Comparison of ENCODE assay signal across 28 mouse cellular contexts in the genomic region with DNA sequence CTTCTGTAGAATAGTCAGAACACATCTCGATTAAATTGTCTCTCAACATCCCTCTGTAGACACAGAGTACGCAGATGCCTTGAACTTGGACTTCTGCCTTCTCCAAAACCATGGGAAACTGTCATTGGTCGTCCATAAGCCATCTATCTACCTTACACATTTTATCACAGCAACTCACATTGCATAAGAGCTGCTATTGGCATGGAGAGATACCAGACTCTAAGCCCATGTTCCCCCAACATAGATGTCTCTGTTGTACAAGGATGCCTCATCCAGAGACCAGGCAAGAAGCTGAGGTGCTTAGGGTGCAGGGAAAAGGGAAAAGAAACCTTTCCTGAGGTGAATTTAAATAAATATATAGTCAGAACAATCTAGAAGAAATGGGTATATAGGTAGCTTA.
A peak's percentile ranks its signal among the peaks of the same experiment; 100 is the strongest.
DNase-seq lines count a peak whose midpoint lies in the region; ATAC-seq lines count a peak whose summit lies in the region.
"Had no signal": no experiment of that assay in that cellular context is flagged by ENCODE, and none has a peak within 500 bp of the region (broad histone marks: within the 10 kb centered on the region; RNA-seq: fewer than 3 reads in every experiment).

No protein-coding gene starts in this region.

- H3K4me3 ChIP-seq in liver, embryonic 11.5 days (ENCODE audit: low read depth, low read length), result no peak overlapping the region
- no peak overlapping the region for H3K4me3 ChIP-seq in liver, embryonic 13.5 days (replicated peaks)
- no peak overlapping the region for H3K4me3 ChIP-seq in liver, embryonic 15.5 days (replicated peaks)
- H3K4me3 ChIP-seq: embryonic facial prominence, embryonic 13.5 days; embryonic facial prominence, embryonic 15.5 days; erythroblast, embryonic 14.5 days; forebrain, embryonic 10.5 days; forebrain, embryonic 12.5 days had no signal

- ATAC-seq in liver, embryonic 11.5 days (replicated peaks; ENCODE audit: low FRiP score), result 0 out of 2 replicates have a peak, but pooled peaks have one; percentile 51
- ATAC-seq in liver, embryonic 13.5 days (ENCODE audit: low read depth), result peak; percentile 87
- peak; percentile 82 for ATAC-seq in liver, embryonic 15.5 days (ENCODE audit: insufficient read depth)
- ATAC-seq: activated CD4-positive, CD25-positive, alpha-beta regulatory T cell, adult 4 months; CD4-positive, CD25-positive, alpha-beta regulatory T cell, adult 4 months; forebrain, embryonic 14.5 days; forebrain, embryonic 16.5 days; Patski had no signal

- no peaks in the 10 kb centered on the region for H3K9me3 ChIP-seq in liver, embryonic 11.5 days (ENCODE audit: control insufficient read depth, low read length)
- H3K9me3 ChIP-seq in liver, embryonic 13.5 days (replicated peaks), result no peaks in the 10 kb centered on the region
- H3K9me3 ChIP-seq in liver, embryonic 15.5 days (replicated peaks), result no peaks in the 10 kb centered on the region
- H3K9me3 ChIP-seq: embryonic facial prominence, embryonic 13.5 days; embryonic facial prominence, embryonic 15.5 days; forebrain, embryonic 10.5 days; forebrain, embryonic 12.5 days; G1E had no signal

- H3K27me3 ChIP-seq in liver, embryonic 11.5 days (replicated peaks; ENCODE audit: control insufficient read depth, insufficient read depth, low read length), result no peaks in the 10 kb centered on the region
- no peaks in the 10 kb centered on the region for H3K27me3 ChIP-seq in liver, embryonic 13.5 days
- no peaks in the 10 kb centered on the region for H3K27me3 ChIP-seq in liver, embryonic 15.5 days
- H3K27me3 ChIP-seq: CH12.LX; embryonic facial prominence, embryonic 13.5 days; embryonic facial prominence, embryonic 15.5 days; forebrain, embryonic 12.5 days; Patski had no signal

- H3K4me2 ChIP-seq in liver, embryonic 11.5 days, result no peak overlapping the region
- H3K4me2 ChIP-seq in liver, embryonic 13.5 days, result no peak overlapping the region
- H3K4me2 ChIP-seq in liver, embryonic 15.5 days, result peak overlapping the region; percentile 6; the same call in 1 of the 2 replicates
- H3K4me2 ChIP-seq: embryonic facial prominence, embryonic 13.5 days; embryonic facial prominence, embryonic 15.5 days; forebrain, embryonic 12.5 days had no signal

- 67% methylated on average over 3 of the region's 3 CpGs for WGBS in liver, embryonic 11.5 days
- WGBS in liver, embryonic 13.5 days (ENCODE audit: insufficient replicate concordance), result 50% methylated on average over 3 of the region's 3 CpGs
- WGBS in liver, embryonic 15.5 days (ENCODE audit: insufficient replicate concordance), result 39% methylated on average over 3 of the region's 3 CpGs

- DNase-seq in liver, embryonic 11.5 days (ENCODE audit: low spot score), result no peak
- DNase-seq in liver, result no peak
- no peak for DNase-seq in liver, embryonic 13.5 days
- no peak for DNase-seq in kidney, postnatal 14 days
- no peak for DNase-seq in ovary, postnatal 14 days (ENCODE audit: low spot score)
- DNase-seq: adrenal gland, adult 8-10 months; adrenal gland, postnatal 14 days; adrenal gland, postnatal 36 days; B cell, adult 2 months; cerebellum, adult 11-12 months; cerebellum, adult 8-10 months; cerebellum, adult 9-11 months; cerebellum, postnatal 14 days; cerebellum, postnatal 36 days; embryo, embryonic 11 days had no signal

- H3K36me3 ChIP-seq in liver, embryonic 11.5 days (ENCODE audit: control insufficient read depth, insufficient read depth, low read length), result no peaks in the 10 kb centered on the region
- no peaks in the 10 kb centered on the region for H3K36me3 ChIP-seq in liver, embryonic 13.5 days
- no peaks in the 10 kb centered on the region for H3K36me3 ChIP-seq in liver, embryonic 15.5 days (replicated peaks)
- H3K36me3 ChIP-seq: embryonic facial prominence, embryonic 13.5 days; embryonic facial prominence, embryonic 15.5 days; forebrain, embryonic 10.5 days; forebrain, embryonic 12.5 days; G1E had no signal

- H3K4me1 ChIP-seq in liver, embryonic 11.5 days (replicated peaks; ENCODE audit: control insufficient read depth, insufficient read depth, low read length), result no peaks in the 10 kb centered on the region
- 0 out of 2 replicates have a peak, but pooled peaks cover 5% of the 10 kb centered on the region for H3K4me1 ChIP-seq in liver, embryonic 13.5 days (replicated peaks)
- H3K4me1 ChIP-seq in liver, embryonic 15.5 days (replicated peaks), result no peaks in the 10 kb centered on the region
- H3K4me1 ChIP-seq: embryonic facial prominence, embryonic 13.5 days; embryonic facial prominence, embryonic 15.5 days; forebrain, embryonic 10.5 days; forebrain, embryonic 12.5 days had no signal

- H3K9ac ChIP-seq in liver, embryonic 11.5 days (ENCODE audit: low read depth, low read length), result no peak overlapping the region
- no peak overlapping the region for H3K9ac ChIP-seq in liver, embryonic 13.5 days
- no peak overlapping the region for H3K9ac ChIP-seq in liver, embryonic 15.5 days
- H3K9ac ChIP-seq: embryonic facial prominence, embryonic 13.5 days; embryonic facial prominence, embryonic 15.5 days; forebrain, embryonic 12.5 days had no signal

- H3K27ac ChIP-seq in liver, embryonic 11.5 days (ENCODE audit: low read depth, low read length), result no peak overlapping the region
- H3K27ac ChIP-seq in liver, embryonic 13.5 days, result no peak overlapping the region
- H3K27ac ChIP-seq in liver, embryonic 15.5 days (replicated peaks), result no peak overlapping the region
- H3K27ac ChIP-seq: embryonic facial prominence, embryonic 13.5 days; embryonic facial prominence, embryonic 15.5 days; forebrain, embryonic 10.5 days; forebrain, embryonic 12.5 days had no signal
